Mouse (Mus musculus): ENCODE data around the gene Atrip. TPM values are rescaled to one million over a fixed set of nuclear protein-coding genes. Genes with fewer than 3 reads are reported as not detected.
A peak's percentile ranks its signal among the peaks of the same experiment; 100 is the strongest.

Gene Atrip
- total RNA-seq, 2 experiments from 2014 or later, result 8.4 to 10.3 TPM

DNA sequence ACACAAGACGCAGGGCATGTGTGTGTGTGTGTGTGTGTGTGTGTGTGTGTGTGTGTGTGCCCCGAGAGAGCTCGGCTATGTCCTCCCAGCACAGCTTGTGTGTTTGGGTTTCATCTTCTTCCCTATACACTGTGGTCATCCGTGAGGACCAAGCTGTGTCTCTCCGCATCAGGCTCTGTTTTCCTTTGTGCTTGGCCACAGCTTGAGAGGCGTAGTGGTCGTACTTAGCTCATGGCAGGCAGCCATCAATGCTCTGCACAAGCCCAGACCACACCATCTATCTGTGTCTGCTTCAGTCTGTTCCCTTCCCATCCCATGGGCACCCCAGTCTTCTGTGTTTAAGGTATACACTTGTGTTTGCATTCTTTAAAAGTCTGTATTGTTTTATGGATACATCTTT is 32.6 kb downstream of the Atrip start:
- intact Hi-C loops (cut with DNase I), result no loop called here
- no peak for DNase-seq

DNA sequence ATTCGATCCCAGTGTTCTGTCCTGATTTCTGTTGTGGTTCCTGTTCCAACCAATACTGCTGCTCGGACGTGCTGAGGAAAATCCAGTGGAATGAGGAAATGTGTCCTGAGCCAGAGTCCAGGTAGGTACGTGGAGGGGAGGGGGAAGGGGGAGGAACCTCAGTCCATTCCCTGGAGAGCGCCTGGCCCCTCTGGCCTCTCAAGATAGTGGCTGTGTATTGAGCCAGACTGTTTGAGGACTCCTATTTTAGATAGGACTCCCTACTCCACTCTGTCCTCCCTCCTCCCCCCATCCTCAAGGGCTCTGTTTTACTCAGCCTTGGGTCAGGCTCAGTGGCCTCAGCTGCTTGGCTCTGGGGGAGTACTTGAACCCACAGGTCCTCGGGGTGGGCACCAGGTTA is 33.0 kb downstream of the Atrip start:
- intact Hi-C loops (cut with DNase I), result no loop called here
- peak in 1 of 2 experiments; percentile 2 for DNase-seq

DNA sequence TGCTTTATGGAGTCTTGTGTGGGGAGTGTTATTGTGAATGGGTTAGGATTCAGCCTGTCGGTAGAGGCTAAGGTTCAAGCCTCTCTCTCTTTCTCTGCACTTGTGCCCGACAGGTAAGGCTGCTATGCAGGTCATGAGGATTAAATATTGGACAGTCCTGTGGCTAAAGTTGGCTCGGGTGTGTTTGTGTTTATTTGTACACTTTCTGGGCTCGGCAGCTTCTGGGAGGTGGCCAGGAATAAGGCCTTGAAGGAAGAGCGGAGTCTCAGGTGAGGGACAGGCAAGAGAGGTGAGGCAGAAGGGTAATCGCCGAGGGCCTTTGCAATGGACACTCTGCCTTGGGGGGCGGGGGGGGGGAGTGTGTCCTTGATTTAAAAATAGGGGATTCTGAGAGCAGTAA is 33.7 kb downstream of the Atrip start:
- DNase-seq, result no peak
- intact Hi-C loops (cut with DNase I), result no loop called here

DNA sequence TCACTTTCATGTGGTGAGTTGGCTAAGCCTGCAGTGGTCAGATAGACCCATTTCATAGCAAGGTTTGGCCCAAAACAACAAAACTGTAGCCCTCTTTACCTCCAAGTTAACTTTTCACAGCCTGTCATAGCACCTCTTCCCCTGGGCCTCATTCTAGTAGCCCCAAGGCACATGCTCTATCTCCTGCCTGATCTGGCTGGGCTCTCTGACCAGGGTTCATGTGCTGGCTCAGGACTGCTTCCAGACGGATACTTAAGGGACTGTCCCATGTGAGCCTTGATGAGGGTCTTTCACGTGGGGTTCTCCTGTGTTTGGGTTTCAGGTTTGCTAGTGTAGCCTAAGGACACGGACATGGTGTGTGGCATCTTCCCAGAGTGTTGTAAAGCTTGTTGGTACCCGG is 34.2 kb downstream of the Atrip start:
- intact Hi-C loops (cut with DNase I), result no loop called here
- no peak for DNase-seq

DNA sequence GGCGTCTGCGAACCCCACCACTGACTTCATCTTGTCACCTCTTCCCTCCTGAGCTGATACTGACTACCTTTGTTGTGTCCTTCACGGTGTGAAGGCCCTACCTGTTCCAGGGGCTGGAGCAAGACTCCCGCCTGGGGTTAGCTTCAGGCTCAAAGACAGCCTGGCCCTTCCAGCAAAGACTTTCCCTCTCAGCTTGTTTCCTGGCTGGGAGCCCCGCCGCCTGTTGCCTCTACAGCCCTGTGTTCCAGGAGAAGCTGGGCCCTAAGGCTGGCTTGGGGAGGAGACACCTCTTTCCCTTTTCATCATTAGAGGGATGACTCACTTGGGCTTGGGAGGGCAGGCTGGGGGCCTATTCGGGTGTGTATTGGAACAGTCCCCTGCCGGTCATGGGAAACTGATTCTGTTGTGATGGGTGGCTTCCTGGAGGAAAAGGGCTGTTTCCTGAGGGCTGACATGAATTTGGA is 35.0 kb downstream of the Atrip start:
- intact Hi-C loops (cut with DNase I), result no loop called here
- peak; percentile 59 to 66 for DNase-seq

DNA sequence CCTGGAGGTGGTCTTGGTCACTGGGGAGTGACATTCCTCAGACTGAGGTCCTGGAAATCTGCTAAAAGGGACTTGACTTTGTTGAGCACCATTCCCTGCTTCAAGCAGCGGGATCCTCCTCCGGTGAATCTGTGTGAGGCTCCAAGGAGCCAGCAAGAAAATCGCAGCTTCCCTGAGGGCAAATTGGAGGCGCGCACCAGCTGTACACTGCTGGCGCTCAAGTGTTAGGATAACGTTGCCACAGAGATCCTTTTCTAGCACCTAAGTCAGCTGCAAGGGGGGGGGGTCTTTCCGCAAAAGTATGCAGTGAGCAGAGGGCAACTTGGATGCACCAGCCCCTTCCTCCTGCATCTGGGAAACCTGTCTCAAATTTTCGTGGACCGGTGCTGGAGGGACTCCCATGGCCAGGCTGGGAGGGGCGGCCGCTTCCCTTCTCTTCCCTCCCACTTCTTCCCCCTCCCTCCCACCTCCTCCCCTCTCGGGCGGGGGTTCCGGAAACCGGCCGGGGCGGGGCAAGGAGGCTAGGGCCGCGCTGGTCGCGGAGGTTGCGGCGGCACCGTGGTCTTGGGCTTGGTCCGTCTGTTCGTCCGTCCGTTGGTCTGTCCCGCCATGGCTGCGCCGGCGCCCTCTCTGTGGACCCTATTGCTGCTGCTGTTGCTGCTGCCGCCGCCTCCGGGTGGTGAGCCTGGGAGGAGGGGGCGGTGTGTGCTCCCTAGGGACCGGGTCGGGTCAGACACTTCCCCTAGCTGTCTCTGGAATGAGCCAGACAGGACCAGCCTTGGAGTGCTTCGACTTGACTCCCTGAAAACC is 35.6 kb downstream of the Atrip start, which contains the start of gene Shisa5:
TSS of gene Shisa5 (plus strand) at position 480 of the 810 bp plus-strand sequence.
- peak; percentile 88 to 89 for DNase-seq
- intact Hi-C loops (cut with DNase I), result no loop called here

DNA sequence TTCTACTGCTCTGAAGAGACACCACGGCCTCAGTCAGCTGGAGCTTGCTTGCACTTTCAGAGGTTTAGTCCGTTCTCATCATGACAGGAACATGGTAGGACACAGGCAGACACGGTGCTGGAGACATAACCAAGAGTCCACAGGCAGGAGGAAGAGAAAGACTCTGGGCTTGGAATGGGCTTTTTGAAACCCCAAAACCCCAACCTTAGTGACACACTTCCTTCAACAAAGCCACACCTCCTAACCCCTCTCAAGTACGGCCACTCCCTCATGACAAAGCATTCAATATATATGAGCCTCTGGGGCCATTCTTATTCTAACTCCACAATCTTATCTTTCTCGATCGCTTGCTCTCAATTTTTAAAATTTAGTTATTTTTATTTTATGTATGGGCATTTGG is 41.5 kb downstream of the Atrip start:
- intact Hi-C loops (cut with DNase I), result no loop called here
- DNase-seq, result no peak

DNA sequence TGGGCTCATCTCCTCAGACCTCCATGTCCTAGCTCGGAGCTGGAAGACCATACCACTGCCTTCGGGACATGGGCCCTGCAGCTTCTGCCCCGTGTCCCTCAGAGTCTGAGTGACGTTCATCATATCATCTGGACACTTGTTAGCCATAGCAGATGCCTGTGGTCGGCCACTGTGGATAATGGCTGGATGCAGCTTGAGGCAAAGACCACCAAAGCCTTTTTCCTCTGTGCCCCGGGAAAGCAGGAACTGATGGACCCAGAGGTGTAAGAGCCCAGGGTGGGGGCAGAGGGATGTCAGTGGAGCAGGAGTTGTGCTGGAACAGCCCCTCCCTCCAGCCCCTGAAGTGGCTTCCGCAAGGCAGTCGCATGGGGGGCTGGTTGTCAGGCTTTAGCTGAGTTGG is 42.2 kb downstream of the Atrip start:
- intact Hi-C loops (cut with DNase I), result no loop called here
- peak in 1 of 2 experiments; percentile 0 for DNase-seq

DNA sequence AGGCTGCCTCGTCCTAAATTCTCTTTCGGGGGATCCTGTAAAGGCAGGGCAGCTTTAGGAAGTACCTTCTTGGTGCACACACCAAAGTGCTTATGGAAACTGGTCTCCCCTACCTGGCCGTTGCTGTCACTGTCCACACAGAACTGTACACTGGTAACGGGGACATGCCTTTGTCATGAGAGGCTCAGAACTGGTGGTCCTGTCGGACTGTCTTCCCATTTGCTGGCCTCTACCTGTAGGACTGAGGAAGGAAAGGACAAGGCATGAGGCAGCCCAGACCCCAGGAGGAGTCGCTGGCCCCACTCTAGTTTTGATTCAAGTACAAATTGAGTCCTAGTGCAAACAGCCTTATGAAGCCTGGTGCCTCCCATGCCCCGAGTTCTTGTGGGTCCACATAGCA is 42.9 kb downstream of the Atrip start:
- DNase-seq, result peak in 1 of 2 experiments; percentile 0
- intact Hi-C loops (cut with DNase I), result no loop called here

DNA sequence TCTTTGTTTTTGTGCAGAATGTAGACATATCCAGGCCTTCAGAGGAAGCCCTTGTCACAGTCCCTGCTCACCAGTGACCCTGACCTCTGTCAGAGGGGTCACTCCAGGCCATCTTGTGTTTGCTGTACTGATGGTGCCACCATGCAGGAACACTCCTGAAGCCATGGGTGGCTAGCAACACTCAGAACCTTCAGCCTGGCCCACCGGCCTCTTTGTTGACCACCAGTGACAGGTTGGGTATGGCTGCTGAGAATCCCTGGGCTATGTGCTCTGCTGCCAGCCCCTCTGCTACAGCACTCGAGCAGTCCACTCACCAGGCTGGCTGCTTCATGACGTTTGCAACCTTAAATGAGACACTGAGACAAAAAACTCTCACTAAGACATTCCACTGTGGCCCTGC is 43.6 kb downstream of the Atrip start:
- peak in 1 of 2 experiments; percentile 0 for DNase-seq
- intact Hi-C loops (cut with DNase I), result no loop called here

DNA sequence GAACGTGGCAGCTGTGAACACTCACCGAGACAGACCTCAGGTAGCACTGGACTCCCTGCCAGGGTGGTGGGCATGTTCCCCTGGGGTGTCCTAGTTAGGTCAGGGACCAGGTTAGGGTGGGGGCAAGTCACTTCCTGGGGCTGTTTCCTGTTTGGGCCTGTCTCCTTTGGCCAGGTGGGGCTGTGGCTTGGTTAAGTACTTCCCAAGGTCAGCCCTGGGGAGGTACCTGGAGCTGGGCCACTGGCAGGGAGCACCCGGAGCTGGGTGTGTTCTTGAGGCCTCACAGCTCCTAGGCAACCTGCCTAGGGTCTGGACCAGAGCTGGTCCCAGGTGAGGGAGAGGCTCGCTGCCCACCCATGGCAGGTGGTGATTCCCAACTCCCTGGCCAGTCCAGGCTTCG is 45.0 kb downstream of the Atrip start:
- DNase-seq, result peak in 1 of 2 experiments; percentile 1
- intact Hi-C loops (cut with DNase I), result no loop called here

DNA sequence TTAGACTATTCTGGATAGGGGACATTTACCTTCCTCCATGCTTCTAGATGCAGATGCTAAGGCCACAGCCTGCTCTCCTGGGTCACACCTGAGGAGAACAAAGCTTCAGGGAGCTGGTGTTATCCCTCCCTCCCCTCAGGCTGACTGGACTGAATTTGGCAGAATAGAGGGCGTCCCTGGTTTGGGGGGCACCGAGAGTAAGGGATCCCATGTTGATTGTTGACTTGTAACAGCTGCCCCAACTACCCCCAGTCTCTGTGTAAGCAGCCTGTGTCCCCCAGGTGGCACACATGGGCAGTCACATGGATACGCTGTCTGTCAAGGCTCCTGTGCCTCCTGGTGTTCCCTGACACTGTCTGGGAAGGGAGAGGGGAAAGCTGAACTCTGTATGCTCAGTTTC is 45.5 kb downstream of the Atrip start:
- intact Hi-C loops (cut with DNase I), result no loop called here
- DNase-seq, result peak in 1 of 2 experiments; percentile 1

DNA sequence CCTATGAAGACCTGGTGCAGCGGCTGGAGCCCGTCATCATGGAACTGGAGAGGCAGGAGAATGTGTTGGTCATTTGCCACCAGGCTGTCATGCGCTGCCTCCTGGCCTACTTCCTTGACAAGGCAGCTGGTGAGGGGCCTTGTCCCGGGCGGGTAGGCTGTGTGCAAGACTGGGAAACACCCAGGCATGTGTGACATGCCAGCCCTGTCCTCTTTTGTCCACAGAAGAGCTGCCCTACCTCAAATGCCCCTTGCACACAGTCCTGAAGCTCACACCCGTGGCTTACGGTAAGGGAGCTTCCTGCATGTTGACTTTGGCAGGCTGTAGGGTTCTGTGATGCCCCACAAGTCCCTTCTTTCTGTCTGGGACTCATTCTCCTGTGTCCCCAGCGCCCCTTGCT is 46.4 kb downstream of the Atrip start:
- intact Hi-C loops (cut with DNase I), result no loop called here
- peak; percentile 35 to 62 for DNase-seq

DNA sequence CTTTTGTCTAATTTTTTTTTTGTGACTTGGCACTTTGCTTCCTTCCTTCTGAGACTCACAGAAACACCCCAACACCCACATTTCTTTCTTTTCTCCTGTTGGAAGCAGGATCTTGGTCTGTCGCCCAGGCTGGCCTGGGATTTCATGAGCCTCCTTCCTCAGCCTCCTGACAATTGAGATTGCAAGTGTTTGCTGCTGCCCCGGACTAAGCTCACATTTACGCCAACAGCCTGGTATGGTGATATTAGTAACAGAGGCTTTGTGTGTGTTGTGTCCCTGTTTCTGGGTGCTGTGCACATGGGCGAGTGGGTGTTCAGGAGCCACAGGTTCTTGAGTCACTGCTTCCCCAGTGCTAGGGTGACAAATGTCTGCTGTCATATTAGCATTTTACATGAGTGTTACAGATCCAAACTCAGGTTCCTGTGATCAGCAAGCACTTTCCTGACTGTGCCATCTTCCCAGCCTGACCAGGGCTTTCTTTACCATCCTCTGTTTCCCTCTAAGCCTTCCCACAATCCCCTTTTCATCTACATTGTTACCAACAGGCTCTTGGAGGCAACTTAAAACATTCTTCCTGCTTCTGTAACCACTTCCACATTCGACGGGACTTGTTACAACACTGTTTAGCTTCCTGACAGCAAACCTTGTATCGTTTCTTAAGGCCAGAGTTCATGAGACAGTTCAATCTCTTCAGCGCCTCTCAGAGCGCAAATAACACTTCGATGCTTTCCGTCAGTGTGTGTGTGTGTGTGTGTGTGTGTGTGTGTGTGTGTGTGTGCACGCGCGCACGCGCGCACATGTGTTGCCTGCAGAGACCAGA is 50.8 kb downstream of the Atrip start:
- peak in 1 of 2 experiments; percentile 1 for DNase-seq

DNA sequence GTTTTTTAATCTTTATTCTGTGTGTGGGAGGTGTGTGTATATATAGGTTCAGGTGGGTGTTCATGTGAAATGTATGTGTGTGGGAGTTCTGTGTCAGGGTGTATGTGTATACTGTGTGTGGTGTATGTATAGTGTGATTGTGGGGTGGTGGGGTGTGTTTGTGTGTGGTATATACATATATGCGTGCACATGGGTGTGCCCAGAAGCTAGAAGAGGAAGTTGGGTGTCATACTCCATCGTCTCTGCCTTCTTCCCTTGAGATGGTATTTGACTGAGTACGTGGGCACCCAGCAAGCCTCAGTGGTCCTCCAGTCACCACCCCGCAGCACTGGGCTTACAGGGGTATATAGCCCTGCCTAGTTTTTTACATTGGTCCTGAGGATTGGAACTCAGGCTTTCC is 52.5 kb downstream of the Atrip start:
- intact Hi-C loops (cut with DNase I), result no loop called here
- DNase-seq, result peak in 1 of 2 experiments; percentile 1

More for the DNA sequence above, 50.8 kb downstream of the Atrip start:
- intact Hi-C loops (cut with DNase I), result no loop called here

DNA sequence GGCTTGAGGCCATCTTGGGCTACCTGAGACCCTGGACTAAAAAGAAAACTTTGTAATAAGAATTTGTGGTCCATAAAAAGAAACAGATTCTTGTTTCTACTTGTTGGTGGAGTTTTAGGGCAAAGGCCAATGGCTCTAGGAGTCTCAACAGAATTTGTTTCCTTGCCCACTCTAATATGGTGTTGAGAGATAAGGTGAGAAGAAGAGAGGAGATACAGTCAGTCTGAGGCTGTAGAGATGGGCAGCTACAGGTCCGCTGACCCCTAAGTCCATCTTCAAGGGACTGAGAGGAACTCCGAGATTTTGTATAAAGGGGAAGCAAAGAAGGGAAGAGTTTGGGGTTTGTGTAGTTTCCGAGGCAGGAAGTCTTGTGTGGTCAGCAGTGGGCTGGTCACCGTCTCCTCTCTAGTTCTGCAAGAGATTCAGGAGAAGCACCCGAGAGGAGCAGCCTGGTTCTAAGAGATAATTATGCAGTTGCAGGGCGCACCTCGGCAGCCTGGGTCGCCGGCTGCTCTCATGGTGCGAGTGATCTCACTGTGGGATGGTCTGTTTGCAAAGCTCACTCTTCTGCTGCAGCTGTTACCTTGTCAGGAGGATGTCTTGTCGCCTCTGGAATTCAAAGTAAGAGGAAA is 56.8 kb downstream of the Atrip start:
- no peak for DNase-seq
- intact Hi-C loops (cut with DNase I), result no loop called here

DNA sequence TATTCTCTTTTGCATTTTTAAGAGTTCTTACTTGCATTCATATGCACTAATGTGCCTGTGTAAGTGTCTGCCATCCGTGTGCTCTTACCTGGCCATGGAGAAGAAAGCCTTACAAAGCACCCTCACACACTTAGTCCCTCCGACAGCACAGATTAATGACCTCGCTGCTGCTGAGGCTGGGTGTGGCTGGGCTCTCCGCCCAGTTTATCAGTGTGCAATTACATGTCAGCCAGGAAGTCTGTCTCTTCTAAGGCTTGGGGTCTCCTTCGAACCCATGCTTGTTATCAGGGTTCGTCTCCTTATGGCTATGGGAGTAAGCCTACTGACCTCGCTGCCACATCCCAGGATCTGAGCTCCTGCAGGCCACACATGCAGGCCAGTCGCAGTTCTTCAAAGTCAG is 58.5 kb downstream of the Atrip start:
- intact Hi-C loops (cut with DNase I), result no loop called here
- no peak for DNase-seq

DNA sequence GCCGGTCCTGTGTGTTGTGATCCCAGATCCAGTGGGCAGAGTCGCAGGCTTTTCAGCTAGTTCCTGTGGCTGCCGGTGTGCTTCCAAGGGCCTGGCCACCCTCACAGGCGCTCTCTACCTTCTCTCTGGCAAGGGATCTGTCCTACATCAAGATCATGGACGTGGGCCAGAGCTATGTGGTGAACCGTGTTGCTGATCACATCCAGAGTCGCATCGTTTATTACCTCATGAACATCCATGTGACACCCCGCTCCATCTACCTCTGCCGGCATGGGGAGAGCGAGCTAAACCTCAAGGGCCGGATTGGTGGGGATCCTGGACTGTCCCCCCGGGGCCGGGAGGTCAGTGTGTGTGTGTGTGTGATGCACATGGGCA is 63.6 kb downstream of the Atrip start:
- DNase-seq, result no peak
- intact Hi-C loops (cut with DNase I), result no loop called here

DNA sequence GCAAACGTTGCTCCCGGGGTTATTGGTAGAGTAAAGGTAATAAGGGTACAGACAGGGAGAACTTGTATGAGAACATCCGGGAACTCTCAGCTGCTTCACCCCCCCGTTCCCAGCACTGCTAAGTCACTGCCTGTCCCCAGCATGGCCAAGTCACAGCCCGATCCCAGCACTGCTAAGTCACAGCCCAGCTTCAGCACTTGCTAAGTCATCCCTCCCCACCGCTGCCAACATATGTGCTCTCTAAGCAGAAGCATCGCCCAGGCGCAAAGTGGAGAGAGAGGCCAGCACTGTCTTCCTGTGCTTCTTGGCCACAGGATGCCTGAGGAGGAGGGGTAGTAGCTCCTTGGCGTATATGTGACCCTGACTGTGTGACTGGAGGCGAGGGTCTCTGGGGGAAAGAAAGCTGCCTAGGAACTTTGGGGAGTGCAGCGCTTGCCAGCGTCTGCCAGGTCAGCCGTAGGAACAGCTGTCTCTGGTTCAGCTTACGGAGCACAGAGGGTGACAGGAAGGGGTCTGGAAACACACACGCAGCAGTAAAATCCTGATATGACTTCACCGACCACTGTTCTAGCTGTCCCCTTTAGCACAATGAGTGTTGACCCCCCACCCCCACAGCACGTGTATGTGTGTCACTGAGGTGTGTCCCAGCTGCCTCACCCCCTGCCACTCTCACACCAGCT is 64.1 kb downstream of the Atrip start:
- intact Hi-C loops (cut with DNase I), result loop anchor here (10.0 kb wide), 2 partner anchors 595 to 855 kb away; no protein-coding TSS in a partner anchor

DNA sequence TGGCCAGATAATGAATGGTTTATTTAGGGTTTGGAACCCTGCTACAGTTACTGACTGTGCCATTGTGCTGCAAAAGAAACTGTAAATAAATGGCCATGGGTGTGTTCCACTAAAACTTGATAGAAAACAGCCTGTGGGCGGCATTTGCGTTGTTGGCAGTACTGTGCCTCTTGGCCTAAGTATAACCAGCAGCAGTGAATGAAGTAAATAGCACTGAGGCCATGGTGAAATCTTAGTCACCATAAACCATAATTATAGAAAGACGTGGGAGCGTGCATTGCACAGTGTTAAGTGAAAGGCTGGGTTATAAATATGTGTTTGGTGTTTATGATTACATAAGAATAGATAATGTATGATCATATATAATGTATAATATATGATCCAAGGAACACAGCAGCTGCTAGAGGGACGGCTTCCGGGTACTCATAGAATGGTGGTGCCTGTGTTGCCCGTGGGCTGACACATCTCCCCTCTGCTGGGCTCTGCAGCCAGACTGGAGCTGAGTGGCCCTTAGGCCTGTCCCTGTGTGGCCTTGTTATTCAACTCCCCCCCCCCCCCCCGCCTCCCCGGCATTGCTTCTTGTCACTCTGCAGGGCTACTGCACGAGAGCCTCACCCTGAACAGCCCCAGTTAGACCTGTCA is 64.8 kb downstream of the Atrip start:
- no peak for DNase-seq
- intact Hi-C loops (cut with DNase I), result loop anchor here (10.0 kb wide), 2 partner anchors 596 to 856 kb away; no protein-coding TSS in a partner anchor

More for the DNA sequence above, 64.1 kb downstream of the Atrip start:
- DNase-seq, result peak; percentile 54 to 56

Measured in heart, postnatal 14 days (tissue).